Mouse (Mus musculus): ENCODE data around the gene Slc2a13.
A peak's percentile ranks its signal among the peaks of the same experiment; 100 is the strongest.

The Slc2a13 gene

GRCm38 (mm10) chr15:91573111-91573538 lies at the start of gene Slc2a13:
Gene Slc2a13 (minus strand): TSS chr15:91573261.
- DNase-seq (ENCODE audit: extremely low spot score, low spot score), result peak; percentile 92

GRCm38 (mm10) chr15:91616016-91616415 lies 43.0 kb upstream of the Slc2a13 start:
- no peak for DNase-seq (ENCODE audit: extremely low spot score, low spot score)

GRCm38 (mm10) chr15:91615532-91615931 lies 42.5 kb upstream of the Slc2a13 start:
- no peak for DNase-seq (ENCODE audit: extremely low spot score, low spot score)

- DNase-seq (ENCODE audit: extremely low spot score, low spot score), result no peak
Measured at GRCm38 (mm10) chr15:91613981-91614665, 41.1 kb upstream of the Slc2a13 start.

GRCm38 (mm10) chr15:91609713-91610112 lies 36.7 kb upstream of the Slc2a13 start:
- DNase-seq (ENCODE audit: extremely low spot score, low spot score), result peak; percentile 49

- no peak for DNase-seq (ENCODE audit: extremely low spot score, low spot score)
Measured at GRCm38 (mm10) chr15:91608811-91609210, 35.8 kb upstream of the Slc2a13 start.

- no peak for DNase-seq (ENCODE audit: extremely low spot score, low spot score)
Measured at GRCm38 (mm10) chr15:91601197-91601596, 28.1 kb upstream of the Slc2a13 start.

GRCm38 (mm10) chr15:91597290-91597689 lies 24.2 kb upstream of the Slc2a13 start:
- no peak for DNase-seq (ENCODE audit: extremely low spot score, low spot score)

GRCm38 (mm10) chr15:91574492-91574891 lies 1.4 kb upstream of the Slc2a13 start:
- DNase-seq (ENCODE audit: extremely low spot score, low spot score), result peak; percentile 74

GRCm38 (mm10) chr15:91572421-91573069 lies 516 bp downstream of the Slc2a13 start:
- DNase-seq (ENCODE audit: extremely low spot score, low spot score), result no peak

GRCm38 (mm10) chr15:91571981-91572380 lies 1.1 kb downstream of the Slc2a13 start:
- DNase-seq (ENCODE audit: extremely low spot score, low spot score), result no peak

- no peak for DNase-seq (ENCODE audit: extremely low spot score, low spot score)
Measured at GRCm38 (mm10) chr15:91566784-91567183, 6.3 kb downstream of the Slc2a13 start.

GRCm38 (mm10) chr15:91565025-91565605 lies 7.9 kb downstream of the Slc2a13 start:
- DNase-seq (ENCODE audit: extremely low spot score, low spot score), result no peak

- no peak for DNase-seq (ENCODE audit: extremely low spot score, low spot score)
Measured at GRCm38 (mm10) chr15:91561728-91562127, 11.3 kb downstream of the Slc2a13 start.

GRCm38 (mm10) chr15:91555336-91555736 lies 17.7 kb downstream of the Slc2a13 start:
- no peak for DNase-seq (ENCODE audit: extremely low spot score, low spot score)

- DNase-seq (ENCODE audit: extremely low spot score, low spot score), result no peak
Measured at GRCm38 (mm10) chr15:91548586-91549268, 24.3 kb downstream of the Slc2a13 start.

- no peak for DNase-seq (ENCODE audit: extremely low spot score, low spot score)
Measured at GRCm38 (mm10) chr15:91544586-91544985, 28.5 kb downstream of the Slc2a13 start.

- no peak for DNase-seq (ENCODE audit: extremely low spot score, low spot score)
Measured at GRCm38 (mm10) chr15:91538439-91538838, 34.6 kb downstream of the Slc2a13 start.

GRCm38 (mm10) chr15:91526876-91527275 lies 46.2 kb downstream of the Slc2a13 start:
- DNase-seq (ENCODE audit: extremely low spot score, low spot score), result no peak

- no peak for DNase-seq (ENCODE audit: extremely low spot score, low spot score)
Measured at GRCm38 (mm10) chr15:91526166-91526565, 46.9 kb downstream of the Slc2a13 start.

GRCm38 (mm10) chr15:91524451-91524850 lies 48.6 kb downstream of the Slc2a13 start:
- no peak for DNase-seq (ENCODE audit: extremely low spot score, low spot score)

GRCm38 (mm10) chr15:91503291-91503690 lies 69.8 kb downstream of the Slc2a13 start:
- DNase-seq (ENCODE audit: extremely low spot score, low spot score), result no peak

All from neural tube, embryonic 10.5 days (tissue).